Mouse (Mus musculus): Measurements from ENCODE around the gene Six2. TPM values are rescaled to one million over a fixed set of nuclear protein-coding genes. Genes with fewer than 3 reads are reported as not detected.
"Not testable (repeated sequence)": the region's sequence is repeated elsewhere in the genome, so short reads cannot be mapped to it uniquely, and the experiment has no call there.

Gene Six2
- polyA plus RNA-seq, 1 experiment from 2014 or later: 0.96 TPM

DNA sequence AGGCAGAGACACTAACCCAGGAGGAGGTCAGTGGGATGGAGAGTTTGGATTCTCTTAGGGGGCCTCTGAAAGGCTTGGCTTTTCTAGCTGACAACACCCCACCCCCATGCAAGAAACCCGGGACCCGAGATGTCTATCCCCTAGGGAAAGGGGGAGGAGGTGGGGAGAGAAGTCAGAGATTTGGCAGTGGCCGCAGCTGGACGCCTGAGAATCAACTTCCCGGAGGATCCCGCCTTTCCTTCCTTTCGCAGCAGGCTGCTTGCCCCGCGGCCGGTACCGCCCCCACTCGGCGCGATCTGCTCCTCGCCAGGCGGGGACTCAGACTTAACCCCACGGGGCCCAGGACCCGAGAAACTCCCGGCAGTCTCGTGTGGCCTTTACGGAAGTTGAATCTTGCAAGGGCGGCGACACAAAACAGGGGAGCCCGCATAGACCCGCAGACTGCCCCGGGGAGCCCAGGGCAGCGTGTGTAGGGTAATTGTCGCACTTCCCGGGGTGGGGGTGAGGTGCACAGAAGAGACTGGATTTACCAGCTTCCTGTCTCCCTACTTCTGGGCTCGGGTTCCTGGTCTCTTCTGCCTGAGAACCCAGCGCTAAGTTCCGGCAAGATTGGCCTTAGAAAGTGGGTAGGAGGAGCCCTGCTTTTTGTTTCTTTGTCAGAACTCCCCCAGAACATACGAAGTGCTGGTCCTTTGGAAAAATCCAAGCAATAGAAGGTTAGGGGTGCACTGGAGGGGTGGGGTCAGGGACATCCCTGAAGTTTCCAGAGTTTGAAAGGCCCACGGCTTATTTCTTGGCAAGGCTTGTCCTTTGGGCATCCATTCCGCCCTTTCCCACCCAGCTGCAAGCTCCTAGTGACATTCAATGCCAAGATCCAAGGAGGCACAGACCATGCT, 1.1 kb upstream of the Six2 start:
- Histone ChIP-seq H3K4me2 (peak overlapping the region; percentile 62), H3K27me3 (peaks cover 90% of the 10 kb centered on the region), H3K4me3 (peak overlapping the region; percentile 7), H3K27ac (replicated peaks) (no peak overlapping the region), H3K4me1 (replicated peaks) (peaks cover 14% of the 10 kb centered on the region), H3K9ac (no peak overlapping the region), H3K36me3 (no peaks in the 10 kb centered on the region), H3K9me3 (no peaks in the 10 kb centered on the region)
- WGBS: 1% methylated on average over 35 of the region's 35 CpGs
- no peak for ATAC-seq (ENCODE audit: low FRiP score, low read depth)

DNA sequence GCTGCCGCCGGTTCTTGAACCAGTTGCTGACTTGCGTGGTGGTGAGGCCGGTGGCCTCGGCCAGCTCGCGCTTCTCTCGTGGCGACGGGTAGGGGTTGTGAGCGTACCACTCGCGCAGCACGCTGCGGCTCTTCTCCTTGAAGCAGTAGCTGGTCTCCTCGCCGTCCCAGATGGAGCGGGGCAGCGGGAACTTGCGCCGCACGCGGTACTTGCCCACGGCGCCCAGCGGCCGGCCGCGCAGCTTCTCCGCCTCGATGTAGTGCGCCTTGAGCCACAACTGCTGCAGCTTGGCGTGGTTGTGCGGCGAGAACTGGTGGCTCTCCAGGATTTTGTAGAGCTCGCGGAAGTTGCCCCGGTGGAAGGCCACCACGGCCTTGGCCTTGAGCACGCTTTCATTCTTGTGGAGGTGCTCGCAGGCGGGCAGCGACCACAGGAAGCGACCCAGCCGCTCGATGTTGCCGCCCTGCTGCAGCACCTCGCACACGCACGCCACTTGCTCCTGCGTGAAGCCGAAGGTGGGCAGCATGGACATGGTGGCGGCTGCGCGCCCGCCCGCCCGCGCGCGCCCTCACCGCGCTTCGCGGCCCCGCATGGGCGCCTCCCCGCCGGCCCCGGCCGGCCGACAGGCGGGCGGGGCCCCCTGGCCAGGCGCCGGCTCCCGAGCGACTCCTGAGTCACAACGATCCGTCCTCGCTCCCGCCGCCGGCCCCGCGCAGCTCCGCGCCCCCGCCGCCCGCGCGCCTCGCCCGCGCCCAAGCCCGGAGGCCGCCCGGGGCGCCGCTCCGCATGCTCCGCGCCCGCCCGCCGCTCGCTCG, 446 bp downstream of the Six2 start:
- no peak overlapping the region for H3K27ac ChIP-seq (replicated peaks)
- H3K4me2 ChIP-seq: peak overlapping the region; percentile 62
- no peaks in the 10 kb centered on the region for H3K36me3 ChIP-seq
- H3K4me1 ChIP-seq (replicated peaks): peaks cover 14% of the 10 kb centered on the region
- H3K4me3 ChIP-seq: peak overlapping the region; percentile 30
- no peaks in the 10 kb centered on the region for H3K9me3 ChIP-seq
- no peak for ATAC-seq (ENCODE audit: low FRiP score, low read depth)
- H3K9ac ChIP-seq: no peak overlapping the region
- peaks cover 85% of the 10 kb centered on the region for H3K27me3 ChIP-seq
- WGBS: under 1% methylated on average over 97 of the region's 109 CpGs

- H3K9me3 ChIP-seq: no peaks in the 10 kb centered on the region
- H3K36me3 ChIP-seq: no peaks in the 10 kb centered on the region
- no peak overlapping the region for H3K27ac ChIP-seq (replicated peaks)
- H3K9ac ChIP-seq: no peak overlapping the region
- H3K4me2 ChIP-seq: 0 out of 2 replicates have a peak overlapping the region, but pooled peaks have one; percentile 62
- H3K4me3 ChIP-seq: peak overlapping the region; percentile 30
- H3K27me3 ChIP-seq: peaks cover 87% of the 10 kb centered on the region
- ATAC-seq (ENCODE audit: low FRiP score, low read depth): no peak
- H3K4me1 ChIP-seq (replicated peaks): peaks cover 14% of the 10 kb centered on the region
- WGBS: 1% methylated on average over 42 of the region's 42 CpGs
Observed at GRCm38 (mm10) chr17:85686476-85687420, 1.3 kb downstream of the Six2 start.

DNA sequence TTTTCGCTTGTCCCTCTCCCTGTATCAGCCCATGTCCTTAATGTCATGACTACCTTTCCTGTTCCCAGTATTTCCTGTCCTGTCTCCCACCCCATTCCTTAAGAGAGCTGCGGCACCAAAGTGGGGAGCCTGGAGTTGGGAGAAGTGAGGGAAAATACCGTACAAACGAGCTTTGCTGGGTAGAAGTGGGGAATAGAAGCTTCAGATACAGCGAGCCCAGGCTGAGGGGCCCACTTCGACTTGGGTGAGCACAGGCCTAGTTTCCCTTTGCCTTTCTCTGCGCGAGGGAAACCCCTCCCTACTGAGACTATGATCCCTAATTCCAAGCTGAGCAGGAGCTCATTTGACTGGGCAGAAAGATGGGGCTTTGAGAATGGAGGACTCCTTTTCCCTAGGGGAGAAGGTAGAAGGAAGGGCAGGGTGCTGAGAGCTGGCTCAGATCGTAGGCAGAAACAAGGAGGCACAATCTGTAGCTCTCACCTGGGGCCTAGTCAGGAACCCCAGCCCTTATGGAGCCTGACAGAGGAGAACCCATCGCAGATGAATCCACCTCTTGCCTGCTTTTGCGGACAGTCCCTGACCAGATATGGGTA, 2.3 kb downstream of the Six2 start:
- WGBS: 3% methylated on average over 11 of the region's 11 CpGs
- Histone ChIP-seq H3K36me3 (no peaks in the 10 kb centered on the region), H3K4me2 (no peak overlapping the region), H3K27me3 (peaks cover 87% of the 10 kb centered on the region), H3K9me3 (no peaks in the 10 kb centered on the region), H3K9ac (no peak overlapping the region), H3K4me1 (replicated peaks) (peaks cover 14% of the 10 kb centered on the region), H3K27ac (replicated peaks) (no peak overlapping the region), H3K4me3 (no peak overlapping the region)
- no peak for ATAC-seq (ENCODE audit: low FRiP score, low read depth)

GRCm38 (mm10) chr17:85684841-85685688, 3.0 kb downstream of the Six2 start:
- Histone ChIP-seq H3K36me3 (no peaks in the 10 kb centered on the region), H3K4me3 (0 out of 2 replicates have a peak overlapping the region, but pooled peaks have one; percentile 6), H3K27ac (replicated peaks) (no peak overlapping the region), H3K27me3 (peaks cover 87% of the 10 kb centered on the region), H3K9ac (no peak overlapping the region), H3K9me3 (no peaks in the 10 kb centered on the region), H3K4me2 (no peak overlapping the region), H3K4me1 (replicated peaks) (peaks cover 15% of the 10 kb centered on the region)
- WGBS: 1% methylated on average over 45 of the region's 46 CpGs
- no peak for ATAC-seq (ENCODE audit: low FRiP score, low read depth)

GRCm38 (mm10) chr17:85684436-85684835, 3.6 kb downstream of the Six2 start:
- not testable (repeated sequence) for H3K9ac ChIP-seq; H3K36me3 ChIP-seq; H3K9me3 ChIP-seq; H3K4me3 ChIP-seq; H3K4me2 ChIP-seq; H3K27ac ChIP-seq (replicated peaks); ATAC-seq (ENCODE audit: low FRiP score, low read depth)
- peaks cover 20% of the 10 kb centered on the region for H3K4me1 ChIP-seq (replicated peaks)
- H3K27me3 ChIP-seq: peaks cover 87% of the 10 kb centered on the region
- WGBS: 3% methylated on average over 6 of the region's 6 CpGs

- Histone ChIP-seq H3K4me1 (replicated peaks) (peaks cover 20% of the 10 kb centered on the region), H3K4me2 (no peak overlapping the region), H3K9me3 (no peaks in the 10 kb centered on the region), H3K27me3 (peaks cover 87% of the 10 kb centered on the region), H3K36me3 (no peaks in the 10 kb centered on the region), H3K9ac (no peak overlapping the region), H3K27ac (replicated peaks) (no peak overlapping the region), H3K4me3 (no peak overlapping the region)
- WGBS: 2% methylated on average over 17 of the region's 17 CpGs
- no peak for ATAC-seq (ENCODE audit: low FRiP score, low read depth)
Observed at GRCm38 (mm10) chr17:85683984-85684307, 4.1 kb downstream of the Six2 start.

DNA sequence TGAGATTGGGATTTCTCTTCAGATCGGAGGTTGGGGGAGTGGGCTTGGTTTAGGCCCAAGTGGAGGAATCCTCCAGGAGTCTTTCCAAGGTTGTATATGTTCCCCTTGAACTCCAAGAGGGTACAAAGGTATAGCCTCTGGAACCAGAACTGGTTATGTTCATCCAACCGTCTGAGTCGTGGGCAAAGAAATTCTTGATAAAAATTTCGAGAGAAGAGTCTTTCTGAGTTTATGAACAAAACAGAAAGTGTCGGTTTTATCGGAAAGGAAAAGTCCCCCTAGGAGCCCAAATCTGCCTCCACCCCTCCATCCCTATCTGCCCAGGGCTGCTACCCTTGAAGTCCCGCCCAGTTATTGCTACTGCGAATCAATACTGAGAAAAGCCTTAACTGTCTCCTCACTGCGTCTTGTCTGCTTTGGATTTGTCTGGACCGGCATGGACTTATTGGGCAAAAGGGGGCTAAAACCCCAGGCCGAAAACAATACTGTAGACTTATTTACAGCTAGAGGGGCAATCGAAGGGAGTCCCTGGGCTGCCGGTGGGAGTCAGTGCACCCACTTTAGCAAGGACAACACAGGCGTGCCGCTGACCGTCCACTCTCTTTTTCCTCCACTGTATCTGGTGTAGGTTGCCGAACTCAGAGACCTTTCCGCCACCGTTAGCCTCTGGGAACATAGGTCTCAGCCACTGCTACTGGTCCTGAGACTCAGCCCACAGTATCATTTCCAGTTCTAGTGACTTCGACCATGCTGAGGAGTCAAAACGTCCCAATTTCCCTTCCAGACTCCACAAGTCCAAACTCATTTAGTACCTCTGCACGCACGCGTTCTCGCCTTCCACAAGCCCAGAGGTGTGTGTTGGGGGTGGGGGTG, 4.7 kb downstream of the Six2 start:
- Histone ChIP-seq H3K36me3 (no peaks in the 10 kb centered on the region), H3K4me2 (no peak overlapping the region), H3K9ac (no peak overlapping the region), H3K9me3 (no peaks in the 10 kb centered on the region), H3K4me3 (no peak overlapping the region), H3K27ac (replicated peaks) (no peak overlapping the region), H3K27me3 (peaks cover 88% of the 10 kb centered on the region), H3K4me1 (replicated peaks) (peaks cover 20% of the 10 kb centered on the region)
- 3% methylated on average over 25 of the region's 25 CpGs for WGBS
- no peak for ATAC-seq (ENCODE audit: low FRiP score, low read depth)

GRCm38 (mm10) chr17:85682181-85682710, 5.8 kb downstream of the Six2 start:
- no peak overlapping the region for H3K27ac ChIP-seq (replicated peaks)
- no peak overlapping the region for H3K9ac ChIP-seq
- H3K4me1 ChIP-seq (replicated peaks): peaks cover 9% of the 10 kb centered on the region
- peaks cover 84% of the 10 kb centered on the region for H3K27me3 ChIP-seq
- H3K4me3 ChIP-seq: no peak overlapping the region
- no peak for ATAC-seq (ENCODE audit: low FRiP score, low read depth)
- WGBS: 4% methylated on average over 7 of the region's 7 CpGs
- H3K9me3 ChIP-seq: no peaks in the 10 kb centered on the region
- H3K4me2 ChIP-seq: no peak overlapping the region
- H3K36me3 ChIP-seq: no peaks in the 10 kb centered on the region

DNA sequence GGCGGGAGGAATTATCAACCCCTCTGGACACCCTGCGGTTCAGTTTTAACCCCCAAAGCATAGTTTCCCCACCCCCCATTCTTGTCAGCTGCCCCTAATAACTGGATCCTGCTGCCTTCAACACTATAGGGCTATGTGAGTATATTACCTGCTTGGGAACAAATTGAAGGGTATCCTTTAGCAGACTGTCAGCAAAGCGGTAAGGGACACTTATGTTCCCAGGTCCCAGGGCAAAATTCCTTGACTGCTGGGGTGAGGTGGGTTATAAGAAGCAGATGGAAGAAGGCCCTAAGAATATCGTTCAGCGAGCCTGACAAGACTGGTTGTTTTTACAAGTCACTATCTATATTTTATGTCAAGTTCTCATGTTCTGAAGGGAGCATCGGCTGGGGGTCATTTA, 6.3 kb downstream of the Six2 start:
- no peaks in the 10 kb centered on the region for H3K9me3 ChIP-seq
- H3K9ac ChIP-seq: no peak overlapping the region

More for the DNA sequence above, 6.3 kb downstream of the Six2 start:
- Histone ChIP-seq H3K27ac (replicated peaks) (no peak overlapping the region), H3K36me3 (no peaks in the 10 kb centered on the region), H3K4me3 (no peak overlapping the region), H3K4me1 (replicated peaks) (0 out of 2 replicates have a peak, but pooled peaks cover 7% of the 10 kb centered on the region), H3K4me2 (no peak overlapping the region), H3K27me3 (peaks cover 84% of the 10 kb centered on the region)
- ATAC-seq (ENCODE audit: low FRiP score, low read depth): no peak
- 13% methylated on average over 6 of the region's 6 CpGs for WGBS

All from hindbrain, embryonic 15.5 days (tissue).